Mouse (Mus musculus) embryo, embryonic 11 days (tissue): ENCODE measurements around the gene C1ql1.
"Not testable (repeated sequence)": the region's sequence is repeated elsewhere in the genome, so short reads cannot be mapped to it uniquely, and the experiment has no call there.

Experiments
- DNase-seq: peaks from one replicate; pipeline ENCODE4 v3.0.0-alpha.2; 2015

C1ql1 gene

DNA sequence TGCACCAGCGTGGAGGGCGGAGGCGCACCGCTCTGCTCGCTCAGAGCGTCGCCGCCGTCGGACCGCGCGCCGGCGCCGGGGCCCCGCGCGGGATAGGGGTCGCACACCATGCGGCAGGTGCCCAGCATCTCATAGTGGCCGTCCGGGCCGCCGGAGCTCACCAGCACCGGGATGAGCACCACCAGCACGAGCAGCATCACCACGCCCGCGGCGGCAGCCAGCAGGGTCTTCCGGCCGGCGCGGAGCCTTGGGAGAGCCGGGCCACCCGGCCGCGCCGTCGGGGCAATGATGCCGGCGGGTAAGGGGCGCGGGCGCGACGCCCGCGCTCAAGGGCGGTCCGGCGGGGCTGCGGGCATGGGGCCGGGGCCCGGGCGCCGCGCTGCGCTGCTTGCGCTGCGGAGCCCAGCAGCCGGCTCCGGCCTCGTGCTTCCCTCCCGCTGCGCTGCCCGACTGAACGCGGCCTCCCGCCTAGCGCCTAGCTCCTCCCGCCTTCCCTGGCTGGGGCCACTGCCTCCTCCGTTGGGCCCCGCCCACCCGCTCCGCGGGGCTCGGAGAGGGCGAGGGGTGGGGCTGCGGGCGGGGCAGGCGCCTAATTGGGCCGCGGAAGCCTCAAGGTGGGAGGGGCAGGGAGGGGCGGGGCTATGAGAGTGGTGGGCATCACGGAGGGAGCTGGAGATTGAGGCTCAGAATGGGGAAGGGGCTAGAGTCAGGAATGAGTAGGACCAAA, at the start of gene C1ql1:
C1ql1 (minus strand) TSS at position 424 of the 727 bp plus-strand sequence.
- DNase-seq: peak; percentile 97

DNA sequence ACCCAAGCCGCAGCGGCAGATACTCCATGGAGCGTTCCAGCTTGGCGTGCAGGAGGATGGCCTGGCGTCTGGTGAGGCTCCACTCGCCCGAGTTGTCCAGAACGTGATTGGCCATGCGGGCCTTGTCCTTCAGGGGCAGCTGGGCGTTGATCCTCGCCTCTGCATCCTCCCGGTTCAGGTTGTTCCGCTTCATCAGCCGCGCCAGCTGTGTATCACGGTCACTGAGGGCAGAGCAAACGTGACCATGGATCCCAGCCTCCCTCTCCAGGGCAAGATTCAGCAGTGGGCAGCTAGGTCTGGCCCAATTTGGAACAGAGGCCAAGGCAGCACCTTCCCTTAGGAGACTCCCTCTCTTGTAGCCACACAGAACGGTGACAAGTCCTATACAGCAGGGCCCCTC, 48.5 kb upstream of the C1ql1 start:
- no peak for DNase-seq

DNA sequence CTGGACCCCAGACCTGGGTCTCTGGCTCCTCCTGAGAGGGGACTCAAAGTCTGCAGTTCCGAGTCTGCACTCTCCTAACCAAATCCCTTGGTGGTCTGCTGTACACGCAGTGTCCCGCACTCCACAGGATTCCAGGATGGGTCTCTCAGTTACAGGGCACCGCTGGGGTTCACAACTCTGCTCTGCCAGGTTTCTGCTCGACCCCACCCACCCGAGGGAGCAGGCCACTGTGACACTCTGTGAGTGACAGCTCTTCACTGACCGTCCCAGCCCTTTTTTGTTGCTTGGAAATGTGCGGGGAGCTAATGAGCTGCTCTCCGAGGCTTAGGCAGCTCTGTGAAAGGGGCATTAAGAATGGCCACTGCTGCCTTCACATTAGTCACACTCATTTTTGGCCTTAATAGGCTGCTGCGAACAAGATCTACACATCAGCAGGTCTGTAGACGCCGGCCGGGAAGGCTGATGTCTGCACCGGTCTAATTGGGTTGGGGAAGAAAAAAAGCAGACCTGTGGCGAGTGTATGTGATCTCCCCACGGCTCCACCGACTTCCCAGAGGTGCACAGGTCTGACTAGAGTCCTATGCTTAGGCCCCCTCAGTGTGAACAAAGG, 47.0 kb upstream of the C1ql1 start:
- no peak for DNase-seq

DNA sequence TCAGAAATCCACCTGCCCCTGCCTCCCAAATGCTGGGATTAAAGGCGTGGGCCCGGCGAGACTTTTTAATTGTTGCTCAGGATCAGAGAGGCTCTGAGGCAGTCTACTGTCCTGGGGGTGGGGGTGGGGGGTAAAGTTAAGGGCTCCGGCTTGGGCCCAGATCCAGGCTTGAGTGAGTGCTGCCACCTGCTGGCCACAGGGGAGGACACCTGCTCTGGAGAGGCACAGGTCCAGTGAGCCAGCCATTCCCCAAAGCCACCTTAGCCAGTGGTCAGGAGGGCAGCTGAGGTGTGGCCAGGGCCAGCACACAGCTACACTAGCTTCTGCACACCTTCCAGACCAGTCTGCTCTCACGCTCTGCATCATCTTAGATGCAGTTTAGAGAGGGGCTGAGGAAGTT, 46.5 kb upstream of the C1ql1 start:
- peak; percentile 84 for DNase-seq

- peak; percentile 70 for DNase-seq
These were observed 45.2 kb upstream of the C1ql1 start for GRCm38 (mm10) chr11:102991681-102992080.

DNA sequence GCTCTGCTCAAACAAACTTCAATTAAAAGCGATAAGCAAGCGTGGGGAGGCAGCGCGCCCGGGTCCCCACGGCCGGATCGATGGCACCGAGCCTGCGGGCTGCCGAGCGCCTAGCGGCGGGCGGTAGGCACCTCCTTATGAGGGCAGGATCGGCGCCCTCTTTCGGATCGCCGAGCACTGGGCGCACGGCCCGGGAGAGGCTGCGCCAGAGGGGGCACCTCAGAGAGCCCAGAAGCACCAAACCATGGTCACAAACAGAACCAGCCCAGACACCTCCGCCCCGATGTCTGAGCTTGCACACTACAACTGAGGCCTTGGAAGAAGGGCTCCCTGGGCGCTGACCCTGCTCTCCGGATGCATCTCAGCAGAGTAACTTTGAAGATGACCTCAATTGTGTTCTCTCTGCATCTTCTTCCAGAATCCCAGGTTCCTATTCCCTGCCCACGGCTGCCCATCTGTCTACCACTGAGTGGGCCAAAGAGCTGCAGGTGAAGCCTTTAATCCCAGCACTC, 43.7 kb upstream of the C1ql1 start:
- DNase-seq: peak; percentile 68

- DNase-seq: peak; percentile 38
These were observed 43.2 kb upstream of the C1ql1 start for GRCm38 (mm10) chr11:102989641-102990151.

DNA sequence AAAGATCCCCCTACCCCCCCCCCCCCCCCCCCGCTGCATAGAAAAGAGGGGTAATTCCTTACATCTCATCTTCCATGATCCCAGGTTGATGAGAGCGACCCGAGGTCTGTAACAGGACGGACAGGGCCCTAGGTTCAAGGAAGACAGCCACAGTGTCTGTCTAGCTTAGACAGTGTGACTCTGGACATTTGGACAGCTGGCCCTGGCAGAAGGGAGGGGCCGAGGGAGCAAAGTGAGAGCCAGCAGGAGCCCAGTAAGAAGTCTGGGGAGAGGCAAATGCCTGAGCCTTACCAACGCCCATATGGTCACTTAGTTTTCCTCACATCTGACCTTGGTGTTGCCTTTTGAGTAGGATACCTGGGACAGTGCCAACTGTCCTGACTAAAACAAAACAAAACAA, 38.7 kb upstream of the C1ql1 start:
- DNase-seq: no peak

GRCm38 (mm10) chr11:102984615-102985014, 38.1 kb upstream of the C1ql1 start:
- DNase-seq: no peak

GRCm38 (mm10) chr11:102984086-102984485, 37.6 kb upstream of the C1ql1 start:
- DNase-seq: no peak

DNA sequence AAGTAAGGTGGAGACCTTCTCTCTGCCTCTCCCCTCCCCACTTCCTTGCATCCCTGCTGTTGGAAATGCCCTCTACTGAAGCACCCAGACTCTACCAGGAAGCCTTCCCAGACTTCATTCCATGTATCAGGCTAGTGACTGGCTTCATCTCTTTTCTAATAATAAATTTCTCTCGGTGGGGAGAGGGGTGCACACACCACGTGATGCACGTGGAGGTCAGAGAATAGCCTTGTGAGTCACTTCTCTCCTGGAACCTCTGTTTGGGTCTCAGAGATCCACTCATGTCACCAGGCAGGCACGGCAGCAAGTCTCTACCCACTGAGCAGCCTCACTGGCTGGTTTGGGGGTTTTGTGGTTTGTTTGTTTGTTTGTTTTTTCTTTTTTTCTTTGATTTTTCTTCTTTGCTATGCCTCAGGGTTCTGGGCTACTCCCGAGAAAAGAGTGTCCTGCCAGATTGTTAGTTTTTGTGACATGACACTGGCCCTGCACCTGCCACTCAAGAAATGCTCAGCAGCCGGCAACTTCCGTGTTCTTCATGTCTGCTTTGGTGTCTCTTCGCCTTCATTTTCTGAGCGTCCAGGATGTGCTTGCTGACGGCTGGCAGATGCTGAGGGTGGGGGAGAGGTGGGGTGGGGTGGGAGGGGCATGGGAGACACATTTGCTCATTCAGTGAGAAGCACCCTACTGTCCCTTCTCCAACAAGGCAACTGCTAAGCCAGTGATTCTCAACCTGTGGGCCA, 34.8 kb upstream of the C1ql1 start:
- DNase-seq: no peak

- no peak for DNase-seq
These were observed 31.7 kb upstream of the C1ql1 start for GRCm38 (mm10) chr11:102978052-102978666.

- DNase-seq: not testable (repeated sequence)
These were observed 29.5 kb upstream of the C1ql1 start for GRCm38 (mm10) chr11:102975966-102976365.

DNA sequence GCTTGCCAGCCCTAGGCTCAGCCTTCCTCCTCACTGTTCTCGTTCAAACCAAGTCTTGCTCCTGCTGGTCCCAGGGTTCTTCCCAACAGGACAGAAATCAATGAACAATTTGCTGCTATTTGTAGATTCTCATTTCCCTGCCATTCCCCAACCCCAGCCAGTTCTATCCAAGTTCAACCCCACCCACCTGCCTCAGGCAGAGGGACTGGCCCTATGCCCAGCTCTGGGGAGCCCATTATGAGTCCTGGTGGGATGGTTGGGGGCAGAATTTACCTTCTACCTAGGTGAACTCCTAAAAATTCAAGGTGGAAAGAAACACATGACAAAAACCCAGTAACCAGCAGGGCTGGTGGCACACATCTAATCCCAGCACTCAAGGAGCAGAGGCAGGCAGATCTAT, 25.8 kb upstream of the C1ql1 start:
- DNase-seq: no peak

GRCm38 (mm10) chr11:102971604-102972003, 25.1 kb upstream of the C1ql1 start:
- DNase-seq: no peak

DNA sequence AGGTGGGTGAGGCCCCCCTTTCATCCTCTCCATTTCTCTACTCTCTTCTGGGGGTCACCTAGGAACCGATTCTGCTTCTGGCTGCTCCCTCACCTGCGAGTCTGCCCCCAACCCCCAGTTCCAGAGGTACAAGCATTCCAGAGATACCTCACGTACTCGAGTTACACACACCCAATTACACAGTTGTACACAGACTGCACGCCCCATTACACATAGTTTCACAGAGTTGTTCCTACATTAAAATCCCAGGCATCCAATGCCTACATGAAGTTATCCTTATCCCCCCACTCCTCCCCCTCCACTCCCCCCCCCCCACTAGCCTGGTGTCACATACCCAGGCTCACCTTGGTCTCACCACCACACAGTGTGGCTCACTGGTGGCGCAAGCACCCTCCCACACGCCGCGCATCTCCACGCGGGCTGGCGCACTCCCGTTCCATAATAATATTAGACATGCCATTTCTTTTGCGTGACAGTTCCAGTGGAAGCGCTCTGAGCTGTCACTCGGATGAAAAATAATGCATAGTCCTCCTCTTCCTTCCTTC, 18.1 kb upstream of the C1ql1 start:
- no peak for DNase-seq

GRCm38 (mm10) chr11:102963855-102964546, 17.5 kb upstream of the C1ql1 start:
- DNase-seq: peak; percentile 67

GRCm38 (mm10) chr11:102963246-102963854, 16.9 kb upstream of the C1ql1 start:
- peak; percentile 69 for DNase-seq

DNA sequence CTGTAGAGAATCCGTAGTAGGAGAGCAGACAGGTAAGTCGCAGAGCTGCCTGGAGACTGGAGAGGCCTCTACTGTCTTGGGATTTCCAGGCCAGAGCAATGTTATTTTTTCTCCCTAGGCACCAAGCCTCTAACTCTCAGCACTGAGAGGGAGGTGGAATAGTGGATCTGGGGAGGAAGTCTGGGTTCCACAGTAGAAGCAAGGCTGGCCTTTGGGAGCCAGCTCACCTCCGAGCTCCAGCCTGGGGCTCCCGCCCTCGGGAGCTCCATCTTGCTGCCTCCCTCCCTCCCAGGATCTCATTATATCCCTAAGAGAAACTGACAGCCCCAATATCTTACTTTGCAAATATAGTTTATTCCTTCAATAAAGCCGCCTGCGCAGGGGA, 16.4 kb upstream of the C1ql1 start:
- DNase-seq: no peak

DNA sequence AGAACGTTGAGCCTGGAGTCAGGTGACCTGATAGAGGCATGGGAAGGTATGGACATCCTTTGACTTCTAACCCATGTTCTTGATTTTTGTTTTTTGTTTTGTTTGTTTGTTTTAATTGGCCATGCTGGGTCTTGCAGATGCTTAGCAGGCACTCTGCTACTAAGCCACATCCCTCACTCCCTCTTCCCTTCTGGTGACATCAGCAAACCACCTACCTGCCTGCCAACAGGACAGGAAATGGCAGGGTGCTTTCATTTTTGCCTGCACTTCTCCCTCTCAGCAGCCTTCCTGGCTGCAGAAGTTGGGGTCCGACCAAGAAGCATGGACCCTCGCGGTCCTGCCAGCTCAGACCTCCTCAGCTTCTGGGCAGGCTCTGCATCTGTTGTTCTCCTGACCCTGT, 14.6 kb upstream of the C1ql1 start:
- DNase-seq: no peak

DNA sequence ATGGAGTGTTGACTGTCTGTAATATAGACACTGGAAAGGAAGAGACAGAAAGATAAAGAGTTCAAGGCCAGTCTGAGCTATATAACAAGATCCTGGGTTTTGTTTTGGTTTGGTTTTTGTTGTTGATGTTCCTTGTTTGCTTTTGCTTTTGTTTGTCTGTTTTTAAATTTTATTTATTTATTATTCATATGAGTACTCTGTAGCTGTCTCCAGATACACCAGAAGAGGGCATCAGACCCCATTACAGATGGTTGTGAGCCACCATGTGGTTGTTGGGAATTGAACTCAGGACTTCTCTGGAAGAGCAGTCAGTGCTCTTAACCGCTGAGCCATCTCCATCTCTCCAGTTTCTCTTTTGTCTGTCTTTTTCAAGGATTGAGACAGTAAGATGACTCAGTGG, 12.4 kb upstream of the C1ql1 start:
- no peak for DNase-seq

GRCm38 (mm10) chr11:102958431-102958830, 11.9 kb upstream of the C1ql1 start:
- no peak for DNase-seq
